Mouse (Mus musculus) monocyte, adult 5-6 weeks (primary cell): ENCODE results near the gene Spsb1. TPM values are rescaled to one million over a fixed set of nuclear protein-coding genes. Genes with fewer than 3 reads are reported as not detected.

Experiments used
- ATAC-seq: fragments of 153-309, 156-312 bp; replicated peaks from 2 replicates; pipeline ENCODE4 v1.8.0; 2017; ENCODE audit warnings: mild to moderate bottlenecking; ENCODE audit not compliant: low TSS enrichment, insufficient number of reproducible peaks, severe bottlenecking, poor library complexity, low FRiP score
- total RNA-seq: library from RNA; stranded (forward); fragments of 200-1000, 200-491, 200-594 nt; gene quantifications from 3 replicates; pipeline ENCODE4 v1.2.3, GENCODE M21; 2017

Gene Spsb1
- 0.39 TPM in 1 of 3 replicates, not detected in the others for total RNA-seq

DNA sequence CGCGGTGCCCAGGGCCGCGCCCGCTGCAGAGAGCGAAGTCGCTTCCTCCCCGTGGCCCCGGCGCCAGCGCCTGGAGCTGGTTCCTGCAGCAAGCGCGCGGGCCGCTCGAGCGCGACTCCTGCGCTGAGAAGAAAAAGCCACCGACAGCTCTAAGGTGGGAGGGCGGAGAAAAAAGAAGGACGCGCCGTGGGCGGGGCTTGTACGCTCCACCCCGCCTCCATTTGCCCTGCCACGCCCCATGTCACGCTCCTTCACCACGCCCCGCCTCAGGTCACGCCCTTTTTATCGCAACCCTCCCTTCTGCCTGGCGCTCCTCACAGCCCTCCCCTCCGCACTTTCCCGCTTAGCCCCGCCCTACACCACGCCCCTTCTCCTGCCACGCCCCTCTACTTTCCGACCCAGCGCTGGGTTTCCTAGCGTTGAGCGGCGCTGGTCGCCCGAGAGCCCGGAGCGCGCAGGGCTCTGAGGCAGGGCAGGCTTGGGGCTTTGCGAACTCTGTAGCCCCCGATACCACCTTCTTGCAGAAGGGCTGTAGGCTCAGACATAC is at the start of gene Spsb1:
Gene Spsb1 (minus strand): TSS at position 151 of the 547 bp plus-strand sequence.
- ATAC-seq: peak; percentile 95

DNA sequence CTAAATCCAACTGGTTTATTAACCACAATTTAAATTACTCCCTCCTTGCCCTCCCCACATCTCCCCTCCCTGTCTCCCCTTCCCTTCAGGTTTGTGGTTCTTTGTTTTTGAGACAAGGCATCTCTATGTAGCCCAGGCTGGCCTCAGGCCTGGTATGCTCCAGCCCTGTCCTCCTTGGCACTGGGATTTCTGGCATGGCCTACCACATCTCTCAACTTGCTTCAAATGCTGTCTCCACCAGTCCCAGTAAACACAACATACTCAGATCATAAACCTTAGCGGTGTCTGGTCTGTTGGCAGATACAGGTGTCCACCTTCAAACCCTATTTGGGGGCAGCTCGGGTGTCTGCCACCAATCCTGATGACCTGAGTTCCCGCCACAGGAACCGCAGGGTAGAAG is 48.8 kb upstream of the Spsb1 start:
- ATAC-seq: no peak

DNA sequence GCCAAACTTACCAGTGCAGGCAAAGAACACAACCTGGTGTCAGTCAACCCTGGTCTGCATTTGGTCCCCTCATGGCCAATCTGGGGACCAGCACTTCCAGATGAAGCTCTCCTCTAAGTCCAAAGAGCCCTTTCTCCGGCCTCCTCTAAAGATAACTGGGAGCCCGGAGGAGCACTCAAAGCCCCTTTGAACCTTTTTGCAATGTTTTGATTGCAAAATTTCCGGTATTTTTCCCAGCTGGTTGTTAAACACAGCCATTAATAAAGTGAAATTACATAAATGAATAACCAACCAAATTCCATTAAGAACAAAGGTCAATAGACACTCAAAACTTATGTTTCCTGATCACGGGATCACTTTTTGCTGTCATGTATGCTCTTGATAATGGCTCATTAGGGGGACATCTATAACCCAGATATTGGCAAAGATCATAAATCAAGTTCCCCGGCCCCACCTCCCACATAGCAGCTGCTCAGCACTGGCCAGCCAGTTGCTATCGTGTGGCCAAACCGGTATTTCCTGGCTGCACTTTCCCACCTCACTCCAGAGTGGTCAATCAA is 48.3 kb upstream of the Spsb1 start:
- no peak for ATAC-seq

DNA sequence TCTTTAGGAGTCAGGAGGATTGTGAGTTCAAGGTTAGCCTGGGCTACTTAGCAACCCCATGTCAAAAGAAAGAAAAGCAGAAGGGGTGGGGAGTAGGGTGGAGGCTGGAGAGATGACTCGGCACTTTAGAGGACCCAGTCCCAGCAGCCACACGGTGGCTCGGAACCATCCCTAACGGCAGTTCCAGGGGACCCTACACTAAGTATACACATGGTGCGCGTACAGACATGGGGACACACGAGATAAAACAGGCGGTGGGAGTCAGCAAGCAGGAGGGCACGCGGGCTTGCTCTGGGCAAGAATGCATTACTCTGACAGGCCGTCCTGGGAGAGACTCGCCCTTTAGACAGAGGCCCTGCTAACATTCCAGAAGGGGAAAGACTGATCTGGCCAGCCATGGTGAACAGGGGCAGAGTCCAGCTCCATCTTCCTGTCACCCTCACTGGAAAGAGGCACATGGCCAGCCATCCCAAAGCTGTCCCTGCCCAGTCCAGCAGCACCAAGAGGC is 47.2 kb upstream of the Spsb1 start:
- ATAC-seq: peak; percentile 68

DNA sequence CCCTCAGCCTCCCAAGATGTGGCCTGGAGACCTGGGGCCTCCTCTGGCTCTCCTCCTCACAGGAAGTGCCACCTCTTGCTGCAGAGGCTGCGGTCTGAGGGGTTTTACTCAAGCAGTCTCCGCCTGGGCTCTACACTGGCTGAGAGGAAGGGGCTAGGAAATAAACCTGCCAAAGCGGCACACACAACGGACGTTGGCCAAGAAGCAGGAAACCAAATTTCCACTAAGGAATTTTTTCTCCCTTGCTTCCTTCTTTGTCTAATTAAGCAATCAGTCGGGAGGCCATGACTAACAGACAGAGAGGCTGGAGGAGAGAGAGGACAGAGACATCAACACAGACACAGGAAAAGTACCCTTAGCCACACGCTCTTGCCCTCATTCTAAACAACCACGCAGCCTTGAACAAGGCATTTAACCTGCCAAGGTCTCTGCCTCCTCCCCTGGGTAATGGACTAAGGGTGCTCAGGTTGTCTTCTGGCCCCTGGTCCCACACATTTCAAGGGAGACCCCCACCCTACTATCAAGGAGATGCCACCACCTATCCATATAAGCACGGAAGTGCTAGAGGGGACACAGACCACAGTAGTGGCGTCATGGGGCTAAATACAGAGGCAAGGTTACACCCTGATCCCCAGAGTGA is 46.5 kb upstream of the Spsb1 start:
- no peak for ATAC-seq

DNA sequence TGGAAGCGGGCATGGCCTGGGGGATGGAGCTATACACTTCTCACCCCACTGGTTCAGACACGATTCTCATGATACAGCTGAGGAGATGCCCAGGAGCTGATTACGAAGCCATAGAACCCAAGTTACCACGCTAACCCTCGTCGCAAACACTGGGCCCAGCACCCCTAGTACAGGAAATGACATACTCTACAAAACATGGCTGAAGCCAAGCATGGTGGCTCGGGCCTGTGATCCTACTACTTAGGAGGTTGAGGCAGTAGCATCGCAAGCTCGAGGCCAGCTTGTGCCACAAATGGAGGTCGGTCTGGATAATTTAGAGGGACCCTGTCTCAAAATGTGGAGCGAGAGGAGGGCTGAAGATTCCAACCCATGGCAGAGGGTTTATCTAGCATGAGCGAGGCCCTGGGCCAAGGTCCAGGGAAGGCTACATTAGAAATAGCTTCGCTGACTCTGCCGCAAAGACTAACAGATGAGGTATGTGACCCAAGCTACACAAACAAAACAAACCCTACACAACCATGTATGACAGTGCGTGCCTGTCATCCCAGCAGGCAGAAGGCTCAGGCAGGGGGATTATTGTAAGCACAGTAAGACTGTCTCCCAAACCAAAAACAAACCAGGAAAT is 45.2 kb upstream of the Spsb1 start:
- no peak for ATAC-seq

DNA sequence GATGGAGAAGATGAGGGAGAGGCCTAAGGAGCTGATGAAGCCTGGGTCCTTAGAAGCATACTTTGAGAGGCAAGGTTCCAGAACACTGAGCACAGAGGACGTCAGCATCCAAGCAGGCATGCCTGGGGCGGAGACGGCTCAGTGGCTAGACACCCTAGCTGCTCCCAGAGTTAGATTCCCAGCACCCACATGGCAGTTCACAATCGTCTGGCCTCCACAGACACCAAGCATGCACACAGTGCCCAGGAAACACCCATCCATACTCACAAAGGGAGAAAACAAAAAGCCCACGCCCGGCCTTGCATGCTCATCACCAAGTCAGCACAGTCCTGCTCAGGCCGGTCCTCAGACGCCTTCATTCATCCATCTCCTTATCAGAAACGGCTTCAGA is 44.7 kb upstream of the Spsb1 start:
- no peak for ATAC-seq

DNA sequence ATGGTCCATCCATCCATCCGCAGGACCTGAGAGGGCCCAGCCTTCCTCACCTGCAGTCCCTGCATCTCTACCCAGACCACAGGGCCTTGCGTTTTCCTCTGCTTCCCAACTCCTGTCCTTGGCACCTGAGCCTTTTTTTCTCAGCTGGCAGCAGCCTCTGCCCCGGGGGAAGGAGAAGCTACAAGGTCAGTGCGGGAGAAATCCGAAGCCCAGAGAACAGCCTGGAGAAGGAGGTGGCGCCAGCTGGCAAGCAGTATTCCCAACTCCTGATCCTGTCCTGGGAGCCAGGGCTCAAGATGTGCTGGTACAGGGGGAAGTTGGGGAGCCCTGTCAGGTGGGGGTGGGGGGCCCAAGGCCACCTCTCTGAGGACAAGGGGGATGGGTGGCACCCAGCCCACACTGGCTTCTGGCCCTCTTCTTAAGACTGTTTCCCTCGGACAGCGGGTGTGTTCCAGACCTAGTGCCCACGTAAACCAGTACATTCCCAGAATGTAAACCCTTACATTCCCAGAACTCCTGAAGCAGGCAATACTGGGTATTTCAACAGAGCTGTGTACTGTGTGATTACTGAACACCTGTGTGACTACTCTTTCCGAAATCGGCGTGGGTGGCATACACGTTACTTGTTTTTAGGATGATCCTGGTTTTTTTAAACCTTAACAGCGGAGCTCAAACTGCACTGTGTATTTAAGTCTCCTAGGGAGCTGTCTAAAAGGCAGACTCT is 44.1 kb upstream of the Spsb1 start:
- no peak for ATAC-seq

DNA sequence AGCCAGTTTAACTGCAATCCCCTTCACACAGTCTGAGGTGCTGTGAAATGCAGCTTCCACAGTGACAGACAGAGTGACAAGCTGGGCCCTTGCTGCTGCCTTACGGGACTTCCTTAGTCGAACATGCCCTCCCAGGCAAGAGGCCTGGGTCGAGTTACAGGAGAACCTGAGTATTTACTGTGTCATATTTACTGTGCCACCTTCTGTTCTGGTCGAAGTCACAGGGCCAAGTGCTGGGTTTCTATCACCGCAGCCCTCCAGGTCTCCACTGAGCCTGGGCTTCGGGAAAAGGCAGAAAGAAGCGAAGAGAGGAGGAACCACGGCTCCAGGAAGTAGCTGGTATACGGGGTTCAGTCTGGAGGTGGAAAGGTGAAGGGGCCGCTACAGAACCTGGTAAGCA is 43.2 kb upstream of the Spsb1 start:
- no peak for ATAC-seq

DNA sequence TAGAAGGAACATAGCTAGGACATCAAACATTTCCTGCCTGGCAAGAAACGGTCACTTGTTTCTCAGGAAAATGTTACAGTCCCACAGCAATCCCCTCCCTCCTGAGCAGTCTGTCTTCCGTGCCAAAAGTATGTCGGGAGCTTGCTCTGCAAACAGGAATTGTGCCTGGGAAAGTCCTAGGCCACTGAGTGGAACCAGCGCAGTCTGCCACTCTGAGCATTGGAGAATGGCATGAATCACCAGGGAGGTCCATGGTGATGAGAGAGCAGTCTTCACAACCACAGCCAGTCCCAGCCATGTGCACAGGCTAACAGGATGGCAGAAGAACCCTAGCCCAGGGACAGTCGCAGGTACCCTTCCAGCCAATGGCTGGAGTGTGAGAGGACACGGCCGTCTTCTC is 41.6 kb upstream of the Spsb1 start:
- no peak for ATAC-seq

DNA sequence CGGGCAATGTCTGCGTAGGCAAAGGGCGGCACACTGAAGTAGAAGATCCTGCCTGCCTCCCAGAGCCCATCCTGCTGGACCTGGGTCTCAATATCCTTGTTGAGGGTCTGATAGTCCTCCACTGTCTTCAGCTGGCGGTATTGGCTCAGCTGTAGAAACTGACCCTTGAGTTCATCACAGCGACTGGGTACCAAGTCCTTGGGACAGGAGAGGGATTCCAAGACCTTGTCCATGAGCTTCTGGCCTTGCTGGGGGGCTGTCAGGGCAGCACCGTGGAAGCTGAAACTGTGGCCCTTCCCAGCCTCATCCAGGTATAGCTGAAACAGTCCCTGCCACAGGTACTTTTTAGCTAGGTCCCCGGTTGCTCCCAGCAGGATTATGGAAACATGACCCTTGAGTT is 41.1 kb upstream of the Spsb1 start:
- ATAC-seq: no peak

DNA sequence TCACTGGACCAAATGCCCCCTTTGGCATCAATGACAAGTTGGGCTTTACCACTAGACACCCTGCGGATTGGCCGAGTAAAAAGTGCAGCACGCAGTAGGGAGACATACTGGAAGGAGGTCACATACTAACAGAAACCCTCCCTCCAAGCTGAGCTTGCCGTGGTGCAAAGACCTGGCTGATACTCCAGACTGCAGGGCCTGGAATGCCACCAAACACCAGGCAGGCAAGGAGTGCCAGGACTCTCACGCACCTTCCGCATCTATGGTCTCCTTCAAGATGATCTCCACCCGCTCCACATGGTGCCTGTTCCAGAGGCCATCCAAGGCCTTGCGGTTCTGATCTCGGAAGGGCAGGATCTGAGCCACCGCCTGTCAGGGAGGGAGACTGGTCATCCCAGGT is 39.4 kb upstream of the Spsb1 start:
- ATAC-seq: no peak

DNA sequence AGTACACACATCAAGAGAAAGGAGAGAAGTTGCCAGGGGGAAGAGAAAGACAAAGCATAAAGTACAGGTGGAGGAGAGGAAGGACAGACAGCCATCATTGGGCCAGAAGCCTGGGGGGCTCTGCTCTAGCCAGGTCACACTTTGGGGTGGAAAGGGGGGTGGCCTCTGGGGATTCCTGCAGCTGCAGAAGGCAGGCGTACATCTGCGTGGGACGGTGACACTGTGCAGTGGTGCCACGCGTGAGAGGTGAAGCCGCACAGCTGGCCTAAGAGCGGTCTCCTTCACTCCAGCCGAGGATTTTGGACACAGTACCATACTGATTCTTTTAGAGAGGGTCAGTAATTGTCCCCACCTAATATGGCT is 37.8 kb upstream of the Spsb1 start:
- ATAC-seq: no peak

DNA sequence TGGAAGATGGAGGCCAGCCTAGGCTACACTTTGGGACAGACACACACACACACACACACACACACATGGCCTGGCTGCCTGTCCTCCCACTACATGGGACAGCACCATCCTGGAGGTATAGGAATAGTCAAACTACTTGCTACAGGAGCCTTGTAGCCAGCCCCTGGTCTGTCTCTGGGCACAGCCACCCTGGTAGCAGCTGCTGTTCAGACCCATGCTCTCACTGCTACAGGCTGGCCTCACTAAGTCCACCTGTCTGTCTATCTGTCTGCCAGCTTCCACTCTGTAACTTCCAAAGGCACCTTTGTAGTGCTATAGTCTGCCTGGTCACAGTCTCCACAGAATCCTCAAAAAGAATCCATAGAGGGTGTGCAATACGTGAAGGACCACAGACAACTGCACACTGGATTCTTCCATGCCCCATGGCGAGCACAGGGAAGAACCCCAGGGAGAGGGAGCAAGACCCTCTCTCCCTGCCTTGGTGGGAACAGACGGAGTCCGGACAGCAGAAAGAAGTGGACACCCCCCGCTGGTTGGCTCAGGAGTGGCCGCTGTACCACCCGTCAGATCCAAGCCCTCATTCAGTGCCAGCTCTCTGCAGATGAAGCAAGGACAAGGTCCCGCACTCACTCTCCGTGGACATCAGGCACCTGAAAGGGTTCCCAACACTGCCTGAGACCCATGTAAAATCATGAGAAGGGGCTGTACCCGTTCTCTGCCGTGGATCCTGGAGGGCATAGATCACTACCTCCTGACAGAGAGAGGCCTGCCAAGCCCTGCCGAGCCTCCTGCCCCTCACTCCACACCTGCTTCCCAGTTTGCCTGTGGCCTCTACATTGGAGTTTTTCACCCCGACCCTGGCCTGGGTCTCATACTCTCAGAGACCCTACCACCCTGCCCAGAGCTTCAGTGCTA is 37.2 kb upstream of the Spsb1 start:
- no peak for ATAC-seq

DNA sequence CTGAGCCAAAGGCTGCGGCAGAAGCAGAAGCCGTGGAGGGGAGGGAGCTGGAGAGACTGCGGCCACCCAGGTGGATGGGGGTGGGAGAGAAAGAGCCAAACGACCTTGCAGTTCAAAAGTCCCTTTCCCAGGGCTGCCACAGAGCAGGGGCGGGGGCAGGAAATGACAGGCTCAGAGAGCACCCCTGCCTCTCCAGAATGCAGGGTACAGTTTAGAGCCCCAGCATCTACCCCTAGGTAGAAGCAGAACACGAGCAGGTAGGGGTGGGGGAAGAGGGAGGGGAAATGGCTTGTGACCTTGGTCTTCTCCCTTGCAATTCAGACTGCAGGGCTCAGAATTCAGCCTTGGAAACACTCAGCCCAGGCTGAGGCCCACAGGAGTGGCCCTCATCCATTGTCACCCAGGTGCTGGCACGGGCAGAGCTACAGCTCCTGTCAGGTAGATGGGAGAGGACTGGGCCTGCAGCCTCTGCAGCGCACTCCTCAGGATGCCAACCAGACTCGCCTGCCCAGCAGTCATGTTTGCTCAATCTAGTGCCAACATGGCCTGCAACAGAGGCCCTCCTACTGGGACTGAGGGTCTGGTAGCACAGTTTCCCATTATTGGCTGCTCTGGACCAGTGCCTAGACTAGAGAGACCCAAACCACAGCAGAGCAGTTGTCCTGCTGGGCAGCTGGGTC is 36.3 kb upstream of the Spsb1 start:
- ATAC-seq: no peak

DNA sequence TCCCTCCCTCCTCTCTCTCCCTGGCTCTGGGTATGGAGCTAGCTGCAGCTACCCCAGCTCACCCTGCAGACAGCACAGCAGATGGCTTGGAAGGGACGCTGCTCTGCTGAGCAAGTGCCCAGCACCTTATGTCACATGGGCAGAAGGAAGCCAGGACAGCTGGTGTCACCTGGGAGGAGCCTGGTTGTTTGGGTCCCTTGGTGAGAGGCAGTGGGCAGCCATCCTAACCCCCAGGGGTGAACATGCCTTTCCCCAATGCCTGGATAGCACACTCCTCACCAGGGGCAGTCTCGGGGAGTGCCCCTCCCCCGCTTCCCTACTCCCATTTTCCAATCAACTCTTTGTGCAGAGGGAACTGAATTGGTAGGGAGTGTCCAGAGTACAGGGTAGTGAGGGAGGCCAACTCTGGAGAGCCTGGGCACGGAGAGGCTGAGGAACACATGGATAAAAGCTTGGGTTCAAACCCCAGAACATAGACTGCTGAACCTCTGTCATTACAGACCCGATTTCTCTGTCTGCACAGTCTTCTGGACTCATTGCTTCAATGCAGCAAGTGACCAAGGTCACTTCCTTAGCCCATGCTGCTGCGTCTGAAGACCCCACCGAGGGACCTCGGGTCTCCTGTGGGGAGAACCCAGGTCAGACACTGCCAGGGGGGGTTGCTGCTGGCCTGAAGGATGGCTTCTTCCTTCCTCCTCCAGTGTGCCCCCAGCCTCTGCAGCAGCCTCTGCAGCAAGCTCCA is 35.5 kb upstream of the Spsb1 start:
- ATAC-seq: no peak

DNA sequence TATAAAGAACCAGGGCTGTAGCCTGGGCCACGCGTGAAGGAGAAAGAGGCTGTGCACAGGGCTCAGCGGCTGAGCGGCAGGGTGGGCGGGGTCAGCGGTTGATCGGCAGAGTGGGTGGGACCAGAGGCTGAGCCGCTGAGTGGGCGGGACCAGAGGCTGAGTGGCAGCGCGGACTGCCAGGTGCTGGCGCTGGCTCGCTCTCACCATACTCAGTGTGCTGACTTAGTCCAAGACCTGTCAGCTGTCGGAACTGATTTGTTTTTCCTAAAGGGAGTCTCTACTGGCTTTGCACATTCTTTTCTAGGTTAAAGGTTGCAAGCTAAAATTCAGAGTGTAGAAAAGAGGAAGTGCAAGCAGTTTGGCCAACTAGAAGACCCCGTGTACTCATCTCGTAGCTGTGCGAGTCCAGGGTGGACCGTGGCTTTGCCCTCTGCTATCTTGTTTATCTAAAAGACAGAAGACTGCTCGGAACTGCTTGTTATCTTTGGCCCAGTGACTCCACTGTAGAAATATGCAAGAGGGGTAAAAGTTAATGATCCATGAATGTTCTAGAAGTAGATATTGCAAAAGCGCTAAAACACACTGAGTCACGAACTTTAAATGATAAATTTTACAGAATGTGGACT is 34.2 kb upstream of the Spsb1 start:
- ATAC-seq: peak; percentile 89
